Mouse (Mus musculus): Measurements from ENCODE around the gene Dcaf10. TPM values are rescaled to one million over a fixed set of nuclear protein-coding genes. Genes with fewer than 3 reads are reported as not detected.

Dcaf10 gene
- polyA plus RNA-seq (2015; fragmentation: Nextera tagmentation; extraction: Ambion mirVana), result 8.4 and 8.9 TPM in 2 replicates

DNA sequence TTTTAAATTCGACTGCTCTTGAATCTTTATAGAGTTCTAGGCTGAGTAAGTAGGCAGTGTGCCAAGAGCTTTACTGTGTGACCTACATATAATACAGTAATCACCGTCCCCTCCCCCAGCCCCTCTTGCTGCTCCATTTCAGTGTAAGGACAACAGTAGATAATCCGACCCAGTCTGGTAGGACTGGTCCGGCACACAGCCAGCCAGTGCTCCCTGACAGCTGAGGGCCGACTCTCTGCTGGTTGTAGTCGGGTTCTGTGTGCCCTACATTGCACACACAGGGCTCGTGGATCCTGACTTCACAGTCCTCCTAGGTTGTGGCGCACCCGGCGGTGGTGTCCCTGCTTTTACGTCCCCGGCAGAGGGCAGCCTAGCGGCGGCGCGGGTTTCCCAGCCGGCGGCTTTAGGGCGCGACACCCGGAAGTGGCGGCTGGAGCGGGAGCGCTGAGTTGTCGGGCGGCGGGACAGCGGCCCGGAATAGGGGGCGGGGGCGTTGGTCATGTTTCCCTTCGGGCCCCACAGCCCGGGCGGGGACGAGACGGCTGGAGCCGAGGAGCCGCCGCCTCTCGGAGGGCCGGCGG is at the start of gene Dcaf10:
Gene Dcaf10, plus strand, starts transcription at position 433 of the 581 bp plus-strand sequence.
- peak; percentile 94 for ATAC-seq (replicated peaks)
- H3K27ac ChIP-seq (replicated peaks), result peak within 1 kb of the TSS; percentile 93
- no peaks in the 10 kb centered on the region for H3K27me3 ChIP-seq
- peak within 1 kb of the TSS; percentile 77 for H3K4me3 ChIP-seq
- H3K9me3 ChIP-seq, result no peaks in the 10 kb centered on the region
- no peaks in the 10 kb centered on the region for H3K36me3 ChIP-seq
- H3K4me2 ChIP-seq (replicated peaks), result peak within 1 kb of the TSS; percentile 80
- H3K9ac ChIP-seq (replicated peaks), result peak within 1 kb of the TSS; percentile 73
- WGBS, result under 1% methylated on average over 39 of the region's 42 CpGs
- peaks cover 18% of the 10 kb centered on the region for H3K4me1 ChIP-seq

DNA sequence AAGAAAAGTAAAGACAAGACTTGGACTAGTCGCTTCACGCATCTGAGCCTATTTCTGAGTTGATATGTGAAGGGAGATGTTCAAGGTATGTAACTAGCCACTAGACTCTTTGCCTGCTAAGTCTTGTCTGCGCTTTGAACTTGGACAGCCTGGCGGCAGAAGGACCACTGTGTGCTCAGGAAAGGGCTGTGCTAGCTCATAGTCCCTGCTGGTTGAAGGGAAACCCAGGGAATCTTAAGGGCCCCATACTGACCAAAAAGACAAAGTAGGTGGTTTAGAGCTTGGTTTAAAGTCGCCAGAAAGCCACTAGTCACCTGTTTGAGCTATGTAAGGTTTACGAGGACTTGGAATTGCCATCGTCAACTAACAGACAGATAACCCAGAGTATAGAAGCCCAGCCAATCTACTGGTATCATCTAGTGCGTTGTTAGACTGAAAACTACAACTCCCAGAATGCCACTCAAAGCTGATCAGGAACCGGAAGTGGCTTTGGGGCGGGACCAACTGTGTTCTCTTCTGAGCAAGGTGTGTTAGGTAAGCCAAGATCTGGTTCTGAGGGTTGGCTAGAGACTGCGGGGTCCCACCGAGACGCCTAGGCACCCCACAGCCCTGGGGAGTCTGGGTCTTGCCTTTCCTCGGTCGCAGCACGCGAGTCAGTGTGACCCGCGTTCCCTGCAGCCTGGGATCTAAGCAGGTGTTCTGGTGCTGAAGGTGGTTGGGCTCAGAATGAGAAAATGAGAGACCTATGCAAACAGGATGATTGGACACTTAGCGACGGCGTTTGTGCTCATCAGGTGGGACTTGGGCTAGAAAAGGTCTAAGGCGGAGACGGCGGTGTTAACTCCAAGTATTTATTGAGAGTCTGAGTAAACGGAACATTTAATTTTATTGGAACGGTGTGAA is 45.0 kb upstream of the Dcaf10 start, which contains the start of gene Trmt10b:
Gene Trmt10b, plus strand, starts transcription at position 466 of the 903 bp plus-strand sequence.
- Histone ChIP-seq H3K27ac (replicated peaks) (no peak within 1 kb of the TSS), H3K4me3 (peak within 1 kb of the TSS; percentile 73), H3K4me2 (replicated peaks) (peak within 1 kb of the TSS; percentile 65), H3K36me3 (peaks cover 9% of the 10 kb centered on the region), H3K9me3 (no peaks in the 10 kb centered on the region), H3K27me3 (no peaks in the 10 kb centered on the region), H3K4me1 (peaks cover 11% of the 10 kb centered on the region), H3K9ac (replicated peaks) (peak within 1 kb of the TSS; percentile 72)
- ATAC-seq (replicated peaks), result peak; percentile 95
- 20% methylated on average over 27 of the region's 27 CpGs for WGBS

DNA sequence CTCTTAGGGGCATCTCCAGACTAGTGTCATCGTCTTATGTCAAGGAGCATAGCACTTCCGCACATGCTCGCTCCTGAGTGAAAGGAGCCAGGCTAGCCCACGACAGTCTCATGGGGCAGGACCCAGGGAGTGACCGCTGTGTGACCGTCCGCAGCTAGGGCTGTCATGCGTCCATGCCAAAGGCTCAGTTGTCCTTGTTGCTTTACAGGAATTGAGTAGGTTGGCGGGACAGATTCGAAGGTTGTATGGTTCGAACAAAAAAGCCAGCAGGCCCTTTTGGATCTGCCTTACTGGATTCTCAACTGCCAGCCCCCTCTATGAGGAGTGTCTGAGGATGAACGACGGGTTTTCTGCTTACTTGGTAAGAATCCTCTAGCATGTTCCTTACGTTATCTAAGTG is 36.4 kb upstream of the Dcaf10 start:
- WGBS, result 97% methylated on average over 14 of the region's 14 CpGs
- ATAC-seq (replicated peaks), result no peak
- no peaks in the 10 kb centered on the region for H3K27me3 ChIP-seq
- H3K27ac ChIP-seq (replicated peaks), result no peak overlapping the region
- H3K36me3 ChIP-seq, result peaks cover 78% of the 10 kb centered on the region
- no peak overlapping the region for H3K9ac ChIP-seq (replicated peaks)
- no peaks in the 10 kb centered on the region for H3K4me1 ChIP-seq
- no peaks in the 10 kb centered on the region for H3K9me3 ChIP-seq
- H3K4me2 ChIP-seq (replicated peaks), result no peak overlapping the region
- H3K4me3 ChIP-seq, result no peak overlapping the region

DNA sequence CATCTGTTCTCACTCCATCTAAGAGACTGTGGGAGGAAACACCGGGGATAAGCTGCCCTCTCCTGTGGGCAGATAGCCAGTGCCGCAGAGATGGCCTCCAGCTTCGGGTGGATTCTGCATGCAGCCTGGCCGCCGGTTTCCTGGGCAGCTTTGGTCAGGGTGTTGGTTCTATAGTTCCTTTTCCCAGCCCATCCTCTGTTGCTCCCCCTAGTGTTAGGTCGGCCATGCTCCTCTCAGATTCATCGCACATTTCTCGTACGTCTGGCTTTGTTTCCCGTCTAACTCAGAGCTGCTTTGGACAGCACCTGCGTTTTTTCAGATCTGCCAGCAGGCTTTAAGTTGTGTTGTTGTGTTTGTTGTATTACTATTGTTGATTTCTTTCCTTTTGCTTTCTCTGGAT is 33.9 kb upstream of the Dcaf10 start:
- Histone ChIP-seq H3K4me1 (no peaks in the 10 kb centered on the region), H3K9ac (replicated peaks) (no peak overlapping the region), H3K36me3 (peaks cover 64% of the 10 kb centered on the region), H3K9me3 (no peaks in the 10 kb centered on the region), H3K27me3 (no peaks in the 10 kb centered on the region), H3K27ac (replicated peaks) (no peak overlapping the region), H3K4me3 (no peak overlapping the region), H3K4me2 (replicated peaks) (no peak overlapping the region)
- no peak for ATAC-seq (replicated peaks)
- WGBS, result 34% methylated on average over 11 of the region's 11 CpGs

DNA sequence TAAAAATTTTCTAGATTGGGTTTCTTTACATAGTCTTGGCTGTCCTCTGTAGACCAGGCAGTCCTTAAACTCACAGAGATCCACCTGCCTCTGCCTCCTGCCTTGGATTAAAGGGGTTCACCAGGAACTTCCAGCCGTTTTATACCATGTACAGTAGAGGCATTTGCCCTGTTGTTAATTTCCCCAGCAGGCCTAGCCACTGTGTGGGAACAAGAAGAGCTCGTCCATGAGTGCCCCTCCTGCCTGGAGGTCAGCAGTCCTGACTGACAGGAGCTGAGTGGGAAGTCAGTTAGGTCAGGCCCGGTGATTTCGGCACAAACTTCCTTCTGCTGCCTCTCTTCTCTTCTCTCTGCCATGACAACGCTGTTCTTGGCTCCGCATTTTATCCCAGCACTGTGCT is 33.3 kb upstream of the Dcaf10 start:
- Histone ChIP-seq H3K4me3 (no peak overlapping the region), H3K9ac (replicated peaks) (no peak overlapping the region), H3K36me3 (peaks cover 62% of the 10 kb centered on the region), H3K4me2 (replicated peaks) (no peak overlapping the region), H3K27me3 (no peaks in the 10 kb centered on the region), H3K4me1 (no peaks in the 10 kb centered on the region), H3K27ac (replicated peaks) (no peak overlapping the region), H3K9me3 (no peaks in the 10 kb centered on the region)
- WGBS, result 95% methylated on average over 6 of the region's 6 CpGs
- no peak for ATAC-seq (replicated peaks)

DNA sequence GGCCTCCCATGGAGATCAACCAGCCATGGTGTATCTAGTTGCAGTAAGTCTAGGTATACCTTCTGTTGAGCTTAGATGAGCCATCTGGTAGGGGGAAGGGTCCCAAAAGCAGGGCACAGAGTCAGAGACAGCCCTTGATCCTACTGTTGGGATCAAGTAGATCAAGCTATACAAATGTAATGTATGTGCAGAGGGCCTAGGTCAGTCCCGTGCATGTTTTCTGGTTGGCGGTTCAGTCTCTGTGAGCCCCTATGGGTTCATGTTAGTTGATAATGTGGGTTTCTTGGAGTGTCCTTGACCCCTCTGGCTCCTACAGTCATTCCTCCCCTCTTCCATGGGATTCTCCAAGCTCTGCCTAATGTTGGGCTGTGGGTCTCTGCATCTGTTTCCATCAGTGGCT is 30.8 kb upstream of the Dcaf10 start:
- H3K27me3 ChIP-seq, result no peaks in the 10 kb centered on the region
- no peak overlapping the region for H3K9ac ChIP-seq (replicated peaks)
- H3K4me1 ChIP-seq, result no peaks in the 10 kb centered on the region
- H3K9me3 ChIP-seq, result no peaks in the 10 kb centered on the region
- no peak overlapping the region for H3K4me3 ChIP-seq
- WGBS, result 95% methylated on average over 2 of the region's 2 CpGs
- H3K27ac ChIP-seq (replicated peaks), result no peak overlapping the region
- no peak for ATAC-seq (replicated peaks)
- peaks cover 60% of the 10 kb centered on the region for H3K36me3 ChIP-seq
- H3K4me2 ChIP-seq (replicated peaks), result no peak overlapping the region

DNA sequence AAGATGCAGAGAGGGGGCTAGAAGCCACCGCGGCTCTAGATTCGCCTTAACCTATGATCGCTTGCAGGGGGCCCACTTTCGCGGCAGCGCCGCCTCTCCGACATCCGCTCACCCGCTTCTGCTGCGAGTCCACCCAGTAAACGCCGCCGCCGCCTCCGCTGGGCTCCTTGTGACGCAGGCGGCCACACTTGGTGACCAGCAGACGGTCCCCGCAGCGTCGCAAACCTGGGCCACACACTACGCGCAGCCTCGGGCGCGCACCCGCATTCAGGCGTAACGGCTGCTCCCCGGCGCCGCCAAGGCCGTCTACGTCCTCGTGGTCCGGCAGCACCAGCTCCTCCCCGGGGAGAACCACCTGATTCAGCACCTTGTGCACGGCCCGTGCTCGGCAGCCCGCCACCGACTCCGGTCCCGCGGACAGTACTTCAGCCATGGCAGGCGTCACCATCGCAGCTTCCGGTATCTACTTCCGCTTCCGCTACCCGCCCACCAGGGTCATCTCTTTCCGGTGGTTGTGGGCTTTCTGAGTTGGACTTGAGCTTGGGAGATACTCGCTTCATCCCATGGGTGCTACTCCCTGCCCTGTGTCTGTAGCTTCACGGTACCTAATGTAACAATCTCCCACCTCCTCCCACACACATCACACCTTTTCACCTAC is 21.6 kb upstream of the Dcaf10 start:
- Histone ChIP-seq H3K4me1 (peaks cover 20% of the 10 kb centered on the region), H3K27me3 (peaks cover 6% of the 10 kb centered on the region; the same call in 1 of the 2 replicates), H3K9me3 (no peaks in the 10 kb centered on the region), H3K4me2 (replicated peaks) (peak overlapping the region; percentile 70), H3K27ac (replicated peaks) (peak overlapping the region; percentile 85), H3K36me3 (peaks cover 28% of the 10 kb centered on the region), H3K4me3 (peak overlapping the region; percentile 99), H3K9ac (replicated peaks) (peak overlapping the region; percentile 90)
- WGBS, result under 1% methylated on average over 56 of the region's 56 CpGs
- peak; percentile 94 for ATAC-seq (replicated peaks)

DNA sequence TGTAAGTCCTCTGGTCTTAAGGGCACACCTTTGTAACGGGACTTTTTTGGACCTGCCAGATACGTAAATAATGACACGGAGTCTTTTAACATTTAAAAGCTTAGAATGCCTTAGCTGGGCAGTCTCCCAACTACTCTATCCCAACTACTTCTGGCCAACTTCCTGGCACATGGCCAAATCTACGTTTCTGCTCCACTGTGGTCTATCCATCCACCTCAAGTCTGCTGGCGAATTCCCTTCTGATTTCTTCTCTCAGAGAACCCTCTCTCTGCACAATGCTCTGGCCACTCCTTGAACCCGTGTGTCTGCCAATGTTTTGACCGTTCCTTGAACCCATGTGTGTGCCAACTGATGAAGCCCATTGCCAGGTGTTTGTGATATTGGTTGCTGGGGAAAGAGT is 10.8 kb upstream of the Dcaf10 start:
- H3K9me3 ChIP-seq, result no peaks in the 10 kb centered on the region
- no peaks in the 10 kb centered on the region for H3K4me1 ChIP-seq
- H3K36me3 ChIP-seq, result no peaks in the 10 kb centered on the region
- H3K4me2 ChIP-seq (replicated peaks), result no peak overlapping the region
- no peak for ATAC-seq (replicated peaks)
- no peak overlapping the region for H3K4me3 ChIP-seq
- H3K27ac ChIP-seq (replicated peaks), result no peak overlapping the region
- H3K27me3 ChIP-seq, result peaks cover 3% of the 10 kb centered on the region; the same call in 1 of the 2 replicates
- WGBS, result 70% methylated on average over 7 of the region's 7 CpGs
- no peak overlapping the region for H3K9ac ChIP-seq (replicated peaks)

DNA sequence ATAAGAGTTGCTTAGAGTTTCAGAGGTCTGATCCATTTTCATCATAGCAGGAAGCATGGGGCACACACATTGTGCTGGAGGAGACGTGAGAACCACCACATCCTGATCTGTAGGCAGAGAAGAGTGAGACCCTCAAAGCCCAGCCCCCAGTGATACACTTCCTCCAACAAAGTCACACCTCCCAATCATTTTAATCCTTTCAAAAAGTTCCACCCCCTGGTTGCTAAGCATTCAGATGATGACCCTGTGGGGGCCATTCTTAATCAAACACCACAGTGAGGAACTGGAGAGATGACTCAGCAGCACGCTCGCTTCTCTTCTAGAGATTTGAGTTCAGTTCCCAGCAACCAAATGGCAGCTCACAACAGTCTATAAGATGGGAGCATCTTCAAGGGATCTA is 9.4 kb upstream of the Dcaf10 start:
- WGBS, result 72% methylated on average over 3 of the region's 3 CpGs
- no peaks in the 10 kb centered on the region for H3K4me1 ChIP-seq
- no peak overlapping the region for H3K27ac ChIP-seq (replicated peaks)
- no peak overlapping the region for H3K9ac ChIP-seq (replicated peaks)
- no peaks in the 10 kb centered on the region for H3K36me3 ChIP-seq
- H3K4me2 ChIP-seq (replicated peaks), result no peak overlapping the region
- H3K27me3 ChIP-seq, result peaks cover 3% of the 10 kb centered on the region; the same call in 1 of the 2 replicates
- ATAC-seq (replicated peaks), result no peak
- H3K4me3 ChIP-seq, result no peak overlapping the region
- H3K9me3 ChIP-seq, result no peaks in the 10 kb centered on the region

DNA sequence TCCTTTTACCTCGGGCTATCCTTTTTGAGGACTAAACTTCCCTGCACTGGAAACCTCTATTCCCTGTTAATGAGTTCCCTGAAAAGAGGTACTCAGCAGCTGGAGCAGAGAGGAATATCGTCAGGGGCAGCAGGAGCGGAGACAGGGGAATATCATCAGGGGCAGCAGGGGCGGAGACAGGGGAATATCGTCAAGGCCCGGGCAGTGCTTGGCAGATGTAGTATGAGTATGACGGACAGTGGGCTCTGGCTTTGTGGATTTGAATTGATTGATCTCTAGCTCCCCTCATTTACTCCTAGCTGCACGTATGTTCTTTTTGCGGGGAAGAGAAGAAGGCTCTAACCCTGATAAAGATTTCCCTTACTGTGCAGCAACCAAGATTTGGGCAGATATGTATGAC is 675 bp upstream of the Dcaf10 start:
- Histone ChIP-seq H3K27ac (replicated peaks) (peak overlapping the region; percentile 93), H3K4me1 (peaks cover 18% of the 10 kb centered on the region), H3K9ac (replicated peaks) (peak overlapping the region; percentile 73), H3K4me3 (peak overlapping the region; percentile 77), H3K4me2 (replicated peaks) (peak overlapping the region; percentile 80), H3K27me3 (no peaks in the 10 kb centered on the region), H3K36me3 (no peaks in the 10 kb centered on the region), H3K9me3 (no peaks in the 10 kb centered on the region)
- no peak for ATAC-seq (replicated peaks)
- 46% methylated on average over 9 of the region's 9 CpGs for WGBS

DNA sequence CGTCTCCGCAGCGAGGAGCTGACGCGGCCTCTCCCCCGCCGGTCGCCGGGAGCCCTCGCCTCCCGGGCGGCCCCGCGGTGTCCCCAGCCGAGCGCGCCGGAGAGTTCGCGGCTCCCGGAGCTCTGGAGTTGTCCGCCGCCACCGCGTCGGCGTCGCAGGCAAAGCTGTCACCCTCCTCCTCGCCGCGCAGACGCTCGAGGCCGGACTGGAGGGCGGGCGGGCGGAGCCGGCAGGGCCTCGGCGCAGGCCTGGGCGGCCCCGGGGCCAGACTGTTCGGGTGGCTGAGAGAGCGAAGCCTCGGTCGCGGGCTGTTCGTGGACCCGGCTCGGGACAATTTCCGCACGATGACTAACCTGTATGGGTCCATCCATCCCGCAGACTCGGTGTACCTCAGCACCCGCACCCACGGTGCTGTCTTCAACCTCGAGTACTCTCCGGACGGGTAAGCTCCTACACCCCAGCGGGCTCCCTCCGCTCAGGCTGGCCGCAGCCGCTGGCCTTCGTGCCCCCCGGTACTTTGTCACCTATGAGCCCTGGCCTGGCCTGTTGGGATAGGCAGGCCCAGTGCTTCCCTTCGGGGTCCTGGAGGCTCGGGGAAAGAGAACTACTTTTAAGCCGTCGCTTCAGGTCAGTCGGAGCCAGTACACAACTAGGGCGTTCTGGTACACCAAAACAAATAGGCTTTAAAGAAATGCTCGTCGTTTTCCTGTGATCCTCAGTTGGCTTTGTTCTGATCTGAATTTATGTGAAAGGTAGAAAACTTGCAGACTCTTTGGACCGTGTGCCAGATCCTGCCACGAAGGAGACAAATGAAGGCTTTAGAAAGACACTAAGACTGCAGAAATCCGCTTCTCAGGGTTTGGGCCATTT is 620 bp downstream of the Dcaf10 start, which contains the start of gene Exosc3:
Gene Exosc3, minus strand, starts transcription at position 447 of the 870 bp plus-strand sequence.
- peak; percentile 82 for ATAC-seq (replicated peaks)
- Histone ChIP-seq H3K36me3 (0 out of 2 replicates have a peak, but pooled peaks cover 4% of the 10 kb centered on the region), H3K4me3 (peak within 1 kb of the TSS; percentile 77), H3K9ac (replicated peaks) (peak within 1 kb of the TSS; percentile 73), H3K27ac (replicated peaks) (peak within 1 kb of the TSS; percentile 93), H3K9me3 (no peaks in the 10 kb centered on the region), H3K4me1 (peaks cover 18% of the 10 kb centered on the region), H3K4me2 (replicated peaks) (peak within 1 kb of the TSS; percentile 80), H3K27me3 (no peaks in the 10 kb centered on the region)
- WGBS, result under 1% methylated on average over 63 of the region's 76 CpGs

Measured in forebrain, embryonic 15.5 days (tissue).